Mouse (Mus musculus): ENCODE results near the gene Stx17.

Gene Stx17

GRCm38 (mm10) chr4:48175666-48176065 is 51.0 kb downstream of the Stx17 start:
- DNase-seq, result no peak

GRCm38 (mm10) chr4:48180922-48181321 is 56.2 kb downstream of the Stx17 start:
- no peak for DNase-seq

GRCm38 (mm10) chr4:48181366-48181765 is 56.7 kb downstream of the Stx17 start:
- DNase-seq, result no peak

- DNase-seq, result no peak
Observed at GRCm38 (mm10) chr4:48182115-48182806, 57.5 kb downstream of the Stx17 start.

- no peak for DNase-seq
Observed at GRCm38 (mm10) chr4:48197925-48198324, 73.2 kb downstream of the Stx17 start.

- no peak for DNase-seq
Observed at GRCm38 (mm10) chr4:48198447-48198846, 73.7 kb downstream of the Stx17 start.

- DNase-seq, result peak; percentile 73
Observed at GRCm38 (mm10) chr4:48203564-48203963, 78.8 kb downstream of the Stx17 start.

- DNase-seq, result peak; percentile 73
Observed at GRCm38 (mm10) chr4:48225173-48225572, 100.5 kb downstream of the Stx17 start.

GRCm38 (mm10) chr4:48225604-48226003 is 100.9 kb downstream of the Stx17 start:
- no peak for DNase-seq

- no peak for DNase-seq
Observed at GRCm38 (mm10) chr4:48226800-48227199, 102.1 kb downstream of the Stx17 start.
